Mouse (Mus musculus) brain, embryonic 14.5 days (tissue): Measurements from ENCODE around the gene Slc3a1. TPM values are rescaled to one million over a fixed set of nuclear protein-coding genes. Genes with fewer than 3 reads are reported as not detected.

Experiments
- DNase-seq: peaks from one replicate; pipeline ENCODE4 v3.0.0-alpha.2; 2011; ENCODE audit warnings: low read depth
- CTCF ChIP-seq: fragments of 200-500 bp; IDR thresholded peaks from 2 replicates; pipeline ENCODE4 v1.5.1; 2012; ENCODE audit warnings: inconsistent platforms, mild to moderate bottlenecking, moderate library complexity, borderline replicate concordance; ENCODE audit not compliant: insufficient read depth, insufficient read length; ENCODE audit errors: extremely low read depth
- POLR2A ChIP-seq: fragments of 200-500 bp; IDR thresholded peaks from 2 replicates; pipeline ENCODE4 v1.6.1; 2012; ENCODE audit warnings: mild to moderate bottlenecking, inconsistent platforms, borderline replicate concordance; ENCODE audit not compliant: poor library complexity, insufficient read depth, insufficient read length, severe bottlenecking; ENCODE audit errors: extremely low read depth
- polyA plus RNA-seq: library from polyadenylated mRNA; depleted of rRNA; stranded (reverse); fragments of >200 nt; gene quantifications from 2 replicates; pipeline ENCODE4 v1.2.3, GENCODE M21; 2012

The Slc3a1 gene
- polyA plus RNA-seq, 1 experiment, result 1.6 TPM

DNA sequence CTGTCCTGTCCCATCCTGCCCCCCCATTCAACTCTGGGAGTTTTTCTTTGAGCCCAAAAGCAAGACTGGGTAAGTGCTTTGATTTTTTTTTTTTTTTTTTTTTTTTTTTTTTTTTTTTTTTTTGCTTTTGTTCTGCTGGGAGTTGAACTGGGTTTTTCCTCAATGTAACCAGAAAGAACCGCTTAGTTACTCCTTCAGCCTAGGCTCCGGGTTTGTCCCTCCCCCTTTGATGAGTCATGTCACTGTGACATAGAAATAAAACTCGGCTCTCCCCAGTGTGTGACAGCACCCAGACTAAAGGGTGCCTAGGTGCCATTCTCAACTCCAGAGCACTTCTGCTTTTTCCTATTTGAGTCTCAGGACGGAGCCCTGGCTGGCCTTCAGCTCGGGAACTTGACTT, 9.4 kb upstream of the Slc3a1 start:
- no peak for DNase-seq
- TF ChIP-seq CTCF (no peak), POLR2A (no peak)

DNA sequence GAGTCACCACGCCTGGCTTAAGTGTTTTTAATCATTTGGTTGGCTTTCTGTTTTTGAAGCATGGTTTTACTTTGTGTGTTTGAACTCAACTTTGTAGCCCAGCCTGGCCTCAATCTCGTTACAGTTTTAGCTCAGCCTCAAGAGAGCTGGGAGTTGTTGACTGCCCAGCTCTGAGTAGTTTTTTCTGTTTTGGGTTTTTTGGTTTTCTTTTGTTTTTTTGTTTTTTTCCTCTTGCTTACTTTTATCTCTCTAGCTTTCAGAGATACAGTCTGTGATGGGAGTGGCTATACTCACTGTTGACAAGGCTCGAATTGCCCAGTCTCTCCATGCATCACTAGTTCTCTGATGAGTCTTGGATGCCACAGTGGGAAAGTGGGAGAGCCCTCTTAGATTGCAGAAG, 7.8 kb upstream of the Slc3a1 start:
- no peak for DNase-seq
- TF ChIP-seq CTCF, result no peak
- TF ChIP-seq POLR2A, result no peak

DNA sequence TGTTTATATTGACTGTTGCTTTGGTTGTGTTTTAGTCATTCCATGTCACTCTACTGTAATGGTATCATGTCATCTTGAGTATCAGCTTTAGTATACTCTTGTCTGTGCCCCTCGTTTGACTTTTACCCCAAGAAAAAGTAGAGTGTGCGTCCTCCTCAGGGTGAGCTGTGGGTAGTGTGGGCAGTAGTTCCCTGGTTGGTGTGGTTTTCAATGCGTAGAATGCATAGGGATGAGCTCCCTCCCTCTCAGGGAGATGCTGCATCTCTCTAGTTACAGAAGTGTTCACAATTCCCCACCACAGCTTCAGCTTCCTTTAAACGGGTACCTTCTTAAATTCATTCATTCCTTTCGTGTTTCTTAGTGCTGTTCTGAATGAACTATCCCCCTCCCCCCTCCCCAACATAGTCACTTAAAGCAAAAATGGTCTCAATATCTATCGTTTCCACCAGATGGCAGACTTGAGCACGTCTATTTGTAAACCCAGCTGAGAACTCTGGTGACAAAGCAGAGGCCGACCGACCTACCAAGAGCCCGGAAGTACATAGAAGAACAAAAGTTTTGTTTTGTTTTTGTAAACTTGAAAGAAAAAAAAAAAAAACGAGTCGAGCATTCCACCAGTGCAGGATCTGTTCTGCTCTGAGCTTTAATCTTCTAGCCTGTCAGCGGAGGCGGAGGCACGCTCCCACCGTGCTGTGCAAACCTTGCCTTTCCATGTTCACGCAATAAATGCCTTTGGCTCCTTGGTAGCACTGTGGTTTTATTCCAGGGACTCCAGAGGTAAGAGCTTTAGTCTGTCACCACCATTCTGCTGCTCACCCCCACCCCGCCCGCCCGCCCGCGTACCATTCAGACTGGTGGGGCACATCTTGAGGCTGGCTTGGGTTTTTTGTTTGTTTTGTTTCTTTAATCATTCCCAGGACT, 4.7 kb upstream of the Slc3a1 start:
- TF ChIP-seq CTCF (peak; percentile 57; the same call in 1 of the 2 replicates), POLR2A (no peak)
- DNase-seq, result peak; percentile 91

DNA sequence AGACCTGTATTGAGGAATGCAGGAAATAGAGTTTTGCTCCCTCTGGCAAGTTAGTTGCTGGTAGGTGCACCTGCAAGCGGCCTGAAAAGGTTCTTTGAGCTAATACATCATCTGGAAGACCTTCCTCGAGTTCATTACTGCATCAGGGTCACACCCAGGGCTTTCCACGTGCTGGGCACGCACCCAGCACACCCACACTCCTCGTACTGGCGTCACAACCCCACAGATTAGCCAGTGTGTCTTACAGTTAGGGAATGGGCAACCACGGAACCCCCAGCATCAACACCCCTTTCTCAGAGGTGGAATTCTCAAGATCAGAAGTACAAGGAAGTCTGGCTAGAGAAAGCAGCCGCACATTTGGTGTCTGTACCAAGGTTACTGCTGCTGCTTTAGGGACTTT, 3.9 kb upstream of the Slc3a1 start:
- DNase-seq, result no peak
- no peak for TF ChIP-seq CTCF
- no peak for TF ChIP-seq POLR2A

DNA sequence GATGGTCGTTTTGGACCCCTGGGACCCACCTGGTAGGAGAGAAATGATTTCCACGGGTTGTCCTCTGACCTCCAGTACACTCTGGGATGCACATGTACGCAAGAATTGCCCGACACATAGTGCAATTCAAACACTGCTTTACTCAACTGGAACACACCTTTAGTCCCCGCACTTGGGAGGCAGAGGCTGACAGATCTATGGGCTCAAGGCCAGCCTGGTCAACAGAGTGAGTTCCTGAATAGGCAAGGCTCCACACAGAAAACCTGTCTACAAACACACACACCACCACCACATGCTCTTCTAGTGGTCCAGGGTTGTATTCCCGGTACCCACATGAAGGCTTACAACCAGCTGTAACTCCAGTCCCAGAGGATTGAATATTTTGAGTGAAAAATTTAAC, 3.0 kb upstream of the Slc3a1 start:
- no peak for DNase-seq
- TF ChIP-seq CTCF (no peak), POLR2A (no peak)

DNA sequence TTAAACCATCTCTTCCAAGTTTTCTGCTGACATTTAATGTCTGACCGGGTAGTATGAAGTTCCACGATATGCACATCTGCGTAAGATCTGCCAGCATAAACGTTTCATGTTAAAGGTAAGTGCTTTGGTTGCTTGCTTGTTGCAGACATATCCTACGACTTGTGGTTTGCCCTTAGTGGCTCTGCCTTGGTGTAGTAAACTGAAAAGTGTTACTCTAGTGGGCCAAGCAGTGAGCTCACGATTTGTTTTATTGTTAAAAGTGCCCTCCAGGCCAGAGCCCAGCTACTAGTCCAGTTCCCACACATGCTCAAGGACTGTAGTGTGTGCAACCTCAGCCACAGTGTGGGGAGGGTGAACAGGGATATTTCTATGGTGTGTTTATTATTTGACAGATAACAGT, 1.7 kb upstream of the Slc3a1 start:
- DNase-seq, result no peak
- no peak for TF ChIP-seq CTCF
- TF ChIP-seq POLR2A, result no peak

DNA sequence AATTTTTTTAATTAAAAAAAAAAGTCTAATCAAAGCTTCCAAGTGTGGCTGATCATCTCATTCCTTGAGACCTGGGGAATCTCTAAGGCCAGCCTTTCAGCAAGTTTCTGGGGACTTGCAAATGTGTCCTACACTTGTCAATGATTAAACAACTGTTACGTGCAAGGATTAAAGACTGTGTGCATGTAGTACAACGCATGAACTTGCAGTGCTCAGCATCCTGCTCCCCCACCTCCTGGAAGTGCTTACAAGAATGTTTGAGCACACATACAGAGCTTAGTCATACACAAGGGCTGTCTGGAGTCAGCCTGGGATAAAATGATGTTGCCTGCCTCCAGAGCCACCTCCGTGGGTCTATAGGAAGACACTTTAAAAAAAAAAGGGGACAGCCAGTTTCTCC, 929 bp upstream of the Slc3a1 start:
- no peak for DNase-seq
- no peak for TF ChIP-seq CTCF
- TF ChIP-seq POLR2A, result no peak

DNA sequence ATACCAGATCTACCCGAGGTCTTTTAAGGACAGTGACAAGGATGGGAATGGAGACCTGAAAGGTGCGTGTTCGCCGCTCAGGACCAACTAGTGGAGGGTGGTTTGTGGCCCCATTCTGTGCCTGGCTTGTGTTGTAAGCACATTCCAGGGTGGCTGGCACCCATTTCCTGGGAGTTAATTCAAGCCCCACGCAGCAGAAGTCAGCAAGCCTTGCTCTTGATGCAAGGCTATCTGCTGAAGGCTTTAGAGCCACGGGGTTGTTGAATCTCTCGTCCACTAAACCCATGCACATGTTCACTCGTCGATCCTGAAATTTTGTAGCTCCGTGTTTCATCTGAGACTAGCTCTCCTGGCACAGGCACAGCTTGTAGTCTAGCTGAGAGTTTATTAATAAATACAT, 621 bp downstream of the Slc3a1 start:
- no peak for DNase-seq
- TF ChIP-seq POLR2A (no peak), CTCF (no peak)

DNA sequence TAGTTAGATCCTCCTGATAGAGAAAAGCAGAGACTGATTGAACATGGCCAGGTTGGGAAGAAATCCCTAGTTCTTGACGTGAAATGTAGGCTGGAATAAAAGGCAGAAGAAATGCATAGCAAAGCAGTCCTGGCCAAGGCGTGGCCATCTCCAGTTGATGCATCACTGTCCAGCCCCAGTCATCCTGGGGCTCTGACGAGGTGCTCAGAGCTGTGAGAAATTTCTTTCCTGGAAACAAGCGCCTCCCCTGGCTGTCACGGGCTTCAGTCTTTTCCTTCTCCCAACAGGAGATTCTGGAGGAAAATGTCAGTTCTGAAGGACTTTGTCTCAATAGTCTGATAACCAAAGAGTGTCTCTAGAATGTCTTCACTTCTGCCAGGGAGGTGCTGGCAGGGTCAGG, 2.5 kb downstream of the Slc3a1 start:
- DNase-seq, result no peak
- TF ChIP-seq POLR2A (no peak), CTCF (no peak)

DNA sequence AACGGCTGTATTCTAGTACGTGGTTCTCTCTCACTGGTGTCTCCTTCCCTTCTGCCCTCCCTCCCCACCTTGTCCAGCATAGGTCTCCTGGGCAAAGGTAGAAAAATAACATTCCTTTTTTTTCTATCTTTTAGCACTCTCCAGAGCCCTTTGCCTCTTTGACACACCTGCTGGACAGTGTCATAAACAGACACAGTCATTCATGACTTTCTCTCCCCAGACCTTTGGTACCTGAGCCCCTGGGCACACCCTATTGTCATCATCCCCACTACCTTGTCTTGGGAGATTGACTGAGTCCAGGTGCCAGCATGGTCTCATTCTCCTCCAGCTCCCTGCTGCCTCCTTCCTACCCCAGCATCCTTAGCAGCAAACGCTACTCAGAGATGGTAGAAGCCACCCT, 4.9 kb downstream of the Slc3a1 start:
- TF ChIP-seq POLR2A (no peak), CTCF (no peak)
- DNase-seq, result no peak

DNA sequence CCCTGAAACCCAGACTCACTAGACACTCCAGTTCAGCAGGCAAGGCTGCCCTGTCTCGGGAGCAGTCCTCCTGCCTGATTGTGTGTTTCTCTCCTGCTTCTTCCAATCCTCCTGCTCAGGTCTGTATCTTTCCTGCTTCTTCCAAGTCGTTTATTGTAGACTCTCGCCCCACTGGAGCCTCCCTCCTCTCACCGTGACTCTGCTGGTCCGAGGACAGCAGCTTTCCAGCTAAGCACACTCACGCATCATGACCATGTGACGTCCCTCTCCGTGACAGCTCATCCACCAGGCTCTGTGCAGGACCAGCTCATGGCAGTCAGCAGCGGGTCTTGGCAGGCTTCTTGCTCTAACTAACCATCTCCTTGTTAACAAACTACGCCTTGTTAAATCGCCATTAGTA, 5.9 kb downstream of the Slc3a1 start:
- peak; percentile 42 for DNase-seq

DNA sequence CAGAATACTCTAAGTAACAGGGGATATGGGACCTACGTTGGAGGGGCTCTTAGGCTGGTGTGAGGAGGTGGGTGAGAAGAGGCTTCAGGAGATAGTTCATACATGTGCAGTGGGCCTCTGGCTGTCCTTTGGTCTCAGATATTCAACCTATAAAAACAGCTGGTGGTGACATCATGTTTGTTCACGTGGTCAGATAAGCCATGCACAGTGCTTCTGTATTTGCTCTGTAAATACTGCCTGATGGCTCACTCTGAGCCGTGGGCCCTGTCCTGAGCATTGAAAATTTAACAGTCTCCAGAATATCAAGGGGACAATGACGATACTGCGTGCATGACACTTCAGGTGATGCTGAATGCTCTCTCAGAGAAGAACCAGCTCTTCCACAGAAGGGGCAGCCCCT, 9.7 kb downstream of the Slc3a1 start:
- no peak for TF ChIP-seq CTCF
- DNase-seq, result no peak

More for the DNA sequence above, 5.9 kb downstream of the Slc3a1 start:
- TF ChIP-seq CTCF (no peak), POLR2A (no peak)

DNA sequence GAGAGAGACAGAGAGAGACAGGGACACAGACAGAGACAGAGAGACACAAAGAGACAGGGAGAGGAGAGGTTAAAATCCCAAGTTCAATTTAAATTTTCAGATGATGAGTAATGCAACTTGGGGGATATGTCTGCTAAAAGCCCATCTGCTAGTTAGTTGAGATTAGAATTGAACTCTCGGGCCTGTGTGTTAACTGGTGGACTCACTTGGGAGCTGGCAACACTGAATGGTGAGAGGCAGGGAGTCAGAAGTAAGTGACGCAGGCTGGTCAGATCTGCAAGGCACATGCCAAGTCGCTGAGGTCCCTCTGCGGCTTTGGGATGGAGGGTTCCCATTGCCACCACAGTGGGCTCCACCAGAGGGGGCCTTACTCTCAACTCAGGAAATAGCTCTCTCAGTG, 10.1 kb downstream of the Slc3a1 start:
- DNase-seq, result no peak
- TF ChIP-seq CTCF, result no peak
- no peak for TF ChIP-seq POLR2A

DNA sequence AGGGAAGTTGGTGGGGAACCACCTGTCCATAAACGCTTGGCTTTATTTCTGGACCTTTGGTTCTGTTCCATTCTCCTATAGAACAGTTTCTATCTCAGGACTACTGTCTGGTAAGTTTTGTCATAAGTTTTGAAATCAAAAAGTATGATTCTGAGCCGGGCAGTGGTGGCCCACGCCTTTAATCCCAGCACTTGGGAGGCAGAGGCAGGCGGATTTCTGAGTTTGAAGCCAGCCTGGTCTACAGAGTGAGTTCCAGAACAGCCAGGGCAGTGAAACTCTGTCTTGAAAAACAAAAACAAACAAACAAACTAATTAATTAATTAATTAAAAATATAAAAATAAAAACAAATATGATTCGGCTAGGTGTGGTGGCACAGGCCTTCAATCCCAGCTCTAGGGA, 10.6 kb downstream of the Slc3a1 start:
- DNase-seq, result no peak
- TF ChIP-seq POLR2A, result no peak
- TF ChIP-seq CTCF, result no peak

DNA sequence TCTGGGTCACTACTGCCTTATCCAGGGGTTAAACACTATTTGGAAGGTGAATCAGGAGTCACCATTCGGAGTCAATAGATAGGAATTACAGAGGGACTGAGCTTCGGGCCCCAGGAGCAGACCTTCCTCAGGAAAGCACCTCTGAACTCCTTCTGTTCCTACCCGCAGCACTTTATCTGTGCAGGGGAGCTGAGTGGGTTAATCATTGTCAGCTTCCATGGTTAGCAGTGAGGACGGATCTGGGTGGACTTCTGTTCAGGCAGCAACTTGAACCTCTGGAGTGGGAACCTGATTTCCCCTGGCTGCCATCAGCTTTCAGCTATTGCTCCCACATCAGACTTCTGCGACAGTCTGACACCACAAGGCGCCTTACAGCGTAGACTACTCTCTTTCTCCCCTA, 12.7 kb downstream of the Slc3a1 start:
- DNase-seq, result no peak
- TF ChIP-seq POLR2A, result no peak
- no peak for TF ChIP-seq CTCF

DNA sequence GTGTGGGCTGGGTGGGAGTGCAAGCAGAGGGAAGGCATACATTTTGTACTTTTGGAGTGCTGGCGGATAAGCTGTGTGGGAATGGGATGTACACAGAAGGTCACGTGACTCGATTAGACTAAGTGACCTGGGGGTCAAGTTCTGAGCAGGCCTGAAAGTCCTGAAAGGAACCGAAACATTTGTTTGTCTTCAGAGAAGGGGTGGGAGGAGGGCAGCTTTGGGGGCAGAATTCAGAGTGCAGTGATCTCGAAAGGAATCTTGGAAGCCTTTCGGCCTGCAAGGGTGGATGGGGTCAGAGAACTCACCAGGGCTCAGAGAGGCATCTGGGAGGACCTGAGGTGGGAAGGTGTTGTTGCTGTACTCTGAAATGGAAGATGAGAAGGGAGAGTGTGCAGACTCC, 14.2 kb downstream of the Slc3a1 start:
- no peak for TF ChIP-seq POLR2A
- no peak for TF ChIP-seq CTCF
- no peak for DNase-seq
